Mouse (Mus musculus) cerebral cortex, adult 2 months (tissue): Measurements from ENCODE around the gene Pde9a.

Experiments used
- WGBS: fragments of 180-500 bp; shearing (Covaris S2); methylation state at CpG from one replicate; pipeline ENCODE4 v1.1.7; 2018; 5-methylcytosine and 5-hydroxymethylcytosine counted together

Gene Pde9a

DNA sequence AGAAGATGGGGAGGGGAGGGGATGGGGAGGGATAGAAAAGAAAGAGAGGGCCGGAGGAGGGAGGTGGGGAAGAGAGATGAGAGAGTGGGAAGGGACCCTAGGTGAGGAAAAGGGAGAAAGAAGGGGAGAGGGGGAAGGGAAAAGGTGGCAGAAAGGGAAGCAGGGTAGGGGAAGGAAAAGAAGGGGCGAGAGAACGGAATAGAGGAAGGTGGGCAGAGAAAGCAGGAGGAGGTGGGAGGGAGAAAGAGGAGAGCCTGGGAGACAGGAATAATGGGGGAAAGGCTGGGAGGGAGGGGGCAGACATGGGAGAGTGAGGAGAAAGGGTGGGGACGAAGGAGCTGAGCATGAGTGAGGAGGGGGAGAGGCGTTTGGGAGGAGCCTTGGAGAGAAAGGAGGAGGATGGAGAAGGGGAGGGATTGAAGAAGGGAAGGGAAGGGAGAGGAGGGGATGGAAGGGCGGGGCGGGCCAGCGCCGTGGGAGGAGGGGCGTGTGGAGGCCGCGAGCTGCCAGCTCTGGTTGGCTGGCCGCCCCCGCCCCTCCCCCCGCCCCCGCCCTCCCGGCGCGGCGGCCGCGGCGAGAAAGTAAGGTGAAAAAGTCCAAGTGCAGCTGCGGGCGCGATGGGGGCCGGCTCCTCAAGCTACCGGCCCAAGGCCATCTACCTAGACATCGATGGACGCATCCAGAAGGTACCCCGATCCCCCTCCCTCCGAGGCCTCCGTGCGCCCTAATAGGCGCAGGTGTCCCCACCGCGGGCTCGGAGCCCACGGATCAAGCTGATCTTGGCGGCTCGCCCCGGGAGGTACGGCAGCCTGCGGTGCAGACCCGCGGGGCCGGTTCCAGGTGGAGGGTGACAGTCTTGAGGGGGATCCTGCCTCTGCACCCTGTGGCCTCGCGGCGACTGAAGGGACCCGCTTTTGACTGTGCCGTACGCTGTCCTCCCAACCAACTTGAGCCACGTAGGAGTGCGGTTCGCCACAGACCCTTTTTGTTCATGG lies at the start of gene Pde9a:
TSS of gene Pde9a (plus strand) at position 540 of the 995 bp plus-strand sequence.
- 2% methylated on average over 45 of the region's 56 CpGs for WGBS

DNA sequence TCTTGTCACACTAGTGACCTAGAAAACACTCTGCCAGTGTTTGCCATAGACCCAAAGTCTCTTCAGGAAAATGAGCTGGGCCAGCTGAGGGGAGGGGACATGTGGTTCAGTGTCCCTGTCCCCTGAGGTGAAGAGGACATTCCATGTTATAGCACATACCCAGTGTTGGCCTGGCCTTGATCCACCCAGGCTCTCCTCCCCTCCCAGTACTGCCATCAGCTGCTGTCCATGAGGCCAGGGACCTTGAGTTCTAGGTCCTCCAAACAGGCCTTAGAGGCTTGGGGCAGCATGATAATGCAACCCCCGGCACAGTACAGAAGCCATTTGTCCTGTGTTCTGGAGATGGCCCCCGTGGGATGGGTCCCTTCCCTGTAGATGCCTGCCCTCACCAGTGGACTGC lies 46.2 kb upstream of the Pde9a start:
- 83% methylated on average over 2 of the region's 2 CpGs for WGBS

DNA sequence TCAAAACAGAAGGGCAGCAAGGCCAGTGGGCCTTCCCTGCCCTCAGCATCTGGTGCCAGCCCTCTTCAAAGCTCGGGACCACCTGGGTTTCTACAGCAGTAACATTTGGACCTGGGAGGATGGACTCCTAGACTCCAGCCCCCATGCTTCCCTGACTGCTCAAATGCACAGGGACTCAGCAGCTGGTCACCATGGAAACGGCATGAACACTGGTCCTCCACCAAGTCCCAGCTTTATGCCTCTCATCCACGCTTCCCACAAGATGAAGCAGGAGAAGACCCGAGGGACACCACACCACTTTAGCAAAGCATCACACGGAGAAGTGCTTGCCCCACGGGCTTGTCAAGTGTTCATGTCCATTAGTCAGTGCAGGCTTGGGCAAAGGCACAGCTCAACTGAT lies 43.8 kb upstream of the Pde9a start:
- WGBS, result 49% methylated on average over 6 of the region's 6 CpGs

DNA sequence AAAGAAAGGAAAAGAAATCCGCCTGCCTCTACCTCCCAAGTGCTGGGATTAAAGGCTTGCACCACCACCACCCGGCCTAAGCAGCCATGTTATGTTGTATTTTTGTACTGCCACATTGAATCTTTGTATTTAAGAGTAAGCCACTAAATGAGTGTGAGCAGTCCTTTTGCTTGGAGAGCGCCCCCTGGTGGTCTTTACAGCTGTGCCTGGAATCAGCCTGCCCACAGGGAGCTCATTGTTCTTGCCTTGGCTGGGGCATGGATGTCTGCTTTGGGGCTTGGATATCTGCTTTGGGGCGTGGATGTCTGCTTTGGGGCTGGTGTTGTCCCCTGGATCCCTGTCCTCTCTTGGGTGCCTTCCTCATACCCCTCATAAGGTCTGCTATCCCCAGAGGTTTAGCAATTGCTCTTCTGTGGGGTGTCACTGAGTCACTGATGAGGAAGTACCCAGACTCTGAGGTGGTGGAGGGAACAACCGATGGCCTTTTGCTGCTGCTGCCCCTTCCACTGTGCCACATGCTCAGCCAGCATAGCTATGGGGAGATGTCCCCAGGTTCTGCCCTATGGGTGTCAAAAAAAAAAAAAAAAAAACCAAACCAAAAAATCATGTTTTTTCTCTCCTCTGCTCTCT lies 41.7 kb upstream of the Pde9a start:
- 55% methylated on average over 5 of the region's 5 CpGs for WGBS

DNA sequence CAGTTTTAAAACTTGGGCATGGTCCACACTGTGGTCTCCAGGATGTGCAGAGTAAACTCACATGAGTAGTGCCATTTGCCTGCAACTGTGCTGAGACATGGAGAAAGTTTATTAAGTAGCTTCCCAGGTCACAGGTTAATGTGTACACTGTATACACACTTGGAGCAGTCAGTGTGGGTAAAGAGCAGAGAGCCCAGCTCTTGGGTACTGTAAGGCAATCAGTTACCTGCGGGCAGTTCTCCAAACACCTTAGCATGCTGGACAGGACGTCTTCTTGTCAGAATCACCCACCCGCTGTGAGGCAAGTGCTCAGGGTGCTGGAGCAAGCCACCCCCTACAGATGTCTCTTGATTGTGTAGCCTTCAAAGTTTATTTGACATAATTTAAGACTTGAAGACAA lies 41.2 kb upstream of the Pde9a start:
- WGBS, result 97% methylated on average over 3 of the region's 3 CpGs

DNA sequence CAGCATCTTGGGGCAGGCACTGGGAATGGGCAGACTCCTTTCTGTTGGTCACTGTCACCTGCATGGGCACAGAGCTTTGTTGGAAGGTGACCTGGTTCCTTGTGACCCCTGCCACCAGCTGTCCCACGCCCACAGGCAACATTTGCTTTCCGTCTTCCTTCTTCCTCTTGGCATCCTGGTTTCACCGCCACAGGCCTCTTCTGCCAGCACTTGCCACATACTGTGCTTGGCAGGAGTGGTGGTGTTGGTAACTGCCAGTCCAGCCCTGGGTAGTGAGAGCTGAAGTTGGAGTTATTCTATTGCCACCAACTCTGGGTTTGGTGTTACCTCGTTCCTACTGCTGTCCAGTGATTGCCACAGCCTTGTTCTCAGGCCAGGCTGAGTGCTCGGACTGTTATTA lies 37.9 kb upstream of the Pde9a start:
- WGBS, result 73% methylated on average over 5 of the region's 5 CpGs

DNA sequence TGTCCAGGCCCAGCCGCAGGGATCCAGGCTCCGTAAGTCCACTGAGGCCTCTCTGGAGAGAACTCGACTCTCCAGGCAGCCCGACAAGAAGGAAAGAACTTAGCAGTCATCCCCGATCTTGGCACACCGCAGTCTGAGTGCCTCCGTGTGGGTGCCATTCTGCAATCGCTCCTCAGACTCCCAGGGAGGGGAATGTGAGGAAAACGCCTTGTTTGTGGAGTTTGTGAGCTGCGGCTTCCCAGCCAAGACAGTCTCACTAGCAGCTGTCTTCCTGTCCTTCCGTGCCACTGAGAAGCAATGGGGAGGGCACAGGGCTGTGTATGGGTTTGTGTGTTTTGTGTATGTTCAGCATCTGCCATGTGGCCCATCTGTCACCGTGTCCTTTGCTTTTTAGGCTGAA lies 36.6 kb upstream of the Pde9a start:
- WGBS, result 40% methylated on average over 12 of the region's 12 CpGs

DNA sequence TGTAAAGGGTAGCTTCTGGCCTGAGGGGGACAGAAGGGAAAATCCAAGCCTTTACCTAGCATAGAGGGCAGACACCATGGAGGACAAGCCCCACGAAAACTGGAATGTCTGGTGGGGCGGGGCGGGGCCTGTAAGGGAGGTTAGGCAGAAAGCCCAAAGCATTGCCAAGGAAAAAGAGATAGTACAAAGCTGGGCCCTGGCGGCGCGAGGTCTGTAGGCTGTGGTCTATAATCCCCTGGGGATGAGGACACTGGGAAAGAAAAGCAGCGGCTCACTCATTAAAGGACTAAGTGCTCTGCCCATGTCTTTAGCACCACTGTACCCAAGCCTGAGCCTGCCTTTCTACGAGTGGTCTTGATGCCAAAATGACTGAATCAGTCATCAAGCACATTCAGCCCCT lies 34.0 kb upstream of the Pde9a start:
- 70% methylated on average over 8 of the region's 8 CpGs for WGBS

DNA sequence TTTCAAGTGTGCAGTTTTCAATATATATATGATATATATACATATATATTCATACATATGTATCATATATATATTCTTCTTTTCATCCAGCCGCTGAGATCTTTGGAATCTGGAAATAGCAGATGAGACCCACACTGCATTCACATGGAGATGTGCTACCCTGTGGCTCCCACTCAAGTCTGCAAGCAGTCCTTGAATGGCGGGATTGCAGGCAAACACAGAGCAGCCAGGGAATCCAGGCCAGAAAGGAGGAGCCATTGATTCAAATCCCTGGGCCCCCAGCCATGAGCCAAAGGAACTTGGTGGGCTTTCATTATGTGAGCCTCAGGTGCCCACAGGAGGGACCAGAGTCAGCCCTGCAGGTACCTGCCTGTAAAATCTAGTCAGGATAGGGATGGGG lies 32.8 kb upstream of the Pde9a start:
- WGBS, result 25% methylated on average over 2 of the region's 2 CpGs

DNA sequence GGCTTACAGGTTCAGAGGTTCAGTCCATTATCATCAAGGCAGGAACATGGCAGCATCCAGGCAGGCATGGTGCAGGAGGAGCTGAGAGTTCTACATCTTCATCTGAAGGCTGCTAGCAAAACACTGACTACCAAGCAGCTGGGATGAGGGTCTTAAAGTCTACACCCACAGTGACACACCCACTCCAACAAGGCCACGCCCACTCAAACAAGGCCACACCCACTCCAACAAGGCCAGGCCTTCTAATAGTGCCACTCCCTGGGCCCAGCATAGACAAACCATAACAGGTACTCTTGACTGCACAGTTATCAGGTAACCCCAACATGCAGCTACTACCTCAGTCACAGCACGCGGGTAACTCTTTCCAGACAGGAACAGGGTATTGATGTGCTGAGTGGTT lies 31.3 kb upstream of the Pde9a start:
- whole genome bisulfite sequencing, result 70% methylated on average over 3 of the region's 3 CpGs

DNA sequence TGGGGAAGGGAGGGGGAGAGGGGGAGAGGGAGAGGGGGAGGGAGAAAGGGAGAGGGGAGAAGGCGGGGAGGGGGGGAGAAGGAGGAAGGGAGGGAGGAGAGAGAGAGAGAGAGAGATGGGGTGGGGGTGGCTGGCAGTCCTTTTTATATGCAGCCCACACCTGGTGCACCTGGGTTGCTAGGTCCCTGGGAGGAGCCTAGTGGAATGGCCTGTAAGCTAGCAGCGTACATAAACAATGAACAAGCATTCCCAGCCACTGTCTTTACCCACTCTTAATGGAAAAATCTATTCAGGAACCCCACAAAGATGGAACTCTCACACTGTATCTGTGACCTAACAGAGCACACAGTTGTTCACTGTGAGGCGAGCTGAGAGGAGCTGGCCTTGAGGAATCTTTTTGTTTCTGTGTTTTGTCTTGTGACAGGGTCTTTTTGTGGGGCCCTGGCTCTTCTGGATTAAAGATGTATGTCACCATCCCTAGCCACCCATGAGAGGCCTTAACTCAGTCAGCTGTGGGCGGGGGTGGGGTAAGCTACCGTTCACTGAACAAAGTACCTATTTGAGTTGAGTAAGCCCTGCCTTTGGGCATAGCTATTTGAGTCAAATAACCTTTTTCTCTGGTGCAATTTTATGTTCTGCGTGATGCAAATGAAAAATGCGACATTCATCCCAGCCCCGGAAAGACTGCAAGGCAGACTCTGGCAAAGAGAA lies 30.1 kb upstream of the Pde9a start:
- WGBS, result 47% methylated on average over 8 of the region's 8 CpGs

DNA sequence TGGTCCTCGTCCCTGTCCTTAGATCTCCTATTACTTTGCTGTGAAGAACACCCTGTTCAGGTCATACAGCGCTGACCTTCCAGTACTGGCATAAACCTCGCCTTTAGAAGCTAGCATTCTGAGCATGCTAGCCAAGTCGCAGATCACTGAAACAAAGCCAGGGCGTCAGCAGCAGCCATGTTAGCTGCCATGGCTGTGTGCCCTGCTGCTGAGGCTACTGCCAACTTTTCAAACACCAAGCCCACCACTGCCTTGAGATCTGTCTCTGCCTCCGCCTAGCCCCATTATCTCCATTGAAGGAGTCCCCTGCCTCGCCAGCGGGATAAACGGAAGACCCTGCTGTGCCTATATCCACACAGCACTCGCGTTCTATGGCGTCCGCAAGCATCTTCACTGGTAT lies 25.4 kb upstream of the Pde9a start:
- WGBS, result 57% methylated on average over 13 of the region's 13 CpGs

DNA sequence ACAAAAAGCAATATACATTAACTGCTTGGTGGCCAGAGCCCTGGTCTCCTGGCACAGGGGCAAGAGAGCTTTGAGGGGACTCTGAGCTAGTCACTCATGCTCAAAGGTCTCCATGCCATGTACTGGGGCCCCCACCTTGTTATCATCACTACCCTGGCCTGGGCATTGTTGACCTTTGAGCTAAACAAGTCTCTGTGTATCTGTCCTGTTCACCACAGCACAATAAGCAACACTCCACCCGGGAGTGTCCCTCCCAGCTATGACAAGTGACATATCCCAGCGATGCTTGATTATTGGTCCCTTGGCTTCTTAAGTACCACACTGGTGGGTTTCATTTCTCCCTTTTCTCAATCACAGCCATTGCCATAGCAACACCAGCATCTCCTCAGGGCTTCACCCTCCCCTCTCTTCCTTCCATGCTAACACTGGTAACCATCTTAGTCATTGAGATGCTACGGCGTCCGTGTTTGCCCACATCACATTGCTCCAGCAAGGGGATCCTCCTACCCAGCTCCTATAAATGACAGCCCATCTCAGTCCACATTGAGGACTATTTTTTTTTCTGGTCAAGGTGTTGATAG lies 20.3 kb upstream of the Pde9a start:
- WGBS, result 68% methylated on average over 5 of the region's 5 CpGs

DNA sequence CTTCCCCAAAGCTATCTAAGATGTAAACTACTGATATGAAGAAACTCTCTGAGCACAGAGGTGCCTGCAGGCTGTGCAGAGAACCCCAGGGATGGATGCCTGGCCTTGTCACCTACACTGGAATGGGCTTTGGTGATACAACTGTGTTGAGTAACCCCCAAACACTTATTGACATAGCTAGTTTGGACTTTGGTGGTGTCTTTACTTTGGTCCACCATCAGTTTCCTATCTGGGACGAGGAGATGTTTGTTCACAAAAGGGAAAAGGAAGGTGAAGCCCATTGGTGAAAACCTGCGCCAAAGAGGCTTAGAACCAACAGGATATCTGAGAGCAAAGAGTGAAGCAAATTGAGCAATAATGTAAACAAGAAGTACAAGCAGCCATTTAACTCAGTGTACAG lies 15.8 kb upstream of the Pde9a start:
- 83% methylated on average over 2 of the region's 2 CpGs for WGBS

DNA sequence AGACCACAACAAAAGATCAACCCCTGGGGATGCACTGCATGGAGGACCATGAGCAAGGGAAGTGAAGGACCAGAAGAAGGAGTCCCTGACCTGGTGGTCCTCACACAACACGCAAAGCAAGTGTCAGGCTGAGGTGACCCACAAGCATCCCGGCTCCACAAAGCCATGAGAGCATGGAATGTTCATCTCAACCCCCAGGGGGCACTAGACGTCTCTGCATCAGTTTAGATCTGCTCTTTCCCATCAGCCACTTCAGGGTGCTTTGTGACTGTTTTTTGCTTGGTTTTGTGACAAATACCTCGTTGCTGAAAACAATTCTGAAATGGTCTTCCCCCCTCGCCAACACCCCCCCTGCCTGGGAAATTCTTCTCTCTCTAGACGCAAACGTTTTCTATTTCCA lies 8.0 kb upstream of the Pde9a start:
- 7% methylated on average over 7 of the region's 7 CpGs for WGBS

DNA sequence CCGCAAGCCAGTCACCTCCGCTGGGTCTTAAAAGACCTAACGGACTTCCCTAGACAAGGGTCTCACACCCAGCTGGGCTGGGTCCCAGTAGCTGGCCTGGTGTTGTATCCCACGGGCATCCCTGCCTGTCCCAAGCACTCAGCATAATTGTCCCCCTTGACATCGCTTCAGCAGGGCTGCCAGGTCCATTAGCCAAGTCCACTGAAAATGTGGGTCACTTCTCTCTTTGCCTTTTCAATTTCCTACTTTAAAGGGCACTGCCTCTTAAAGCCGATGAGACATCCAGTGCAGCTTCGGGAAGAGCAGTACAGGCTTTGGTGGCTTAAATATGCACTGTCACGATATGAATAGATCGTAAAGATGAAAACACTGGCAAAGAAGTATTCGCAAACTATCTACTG lies 7.6 kb upstream of the Pde9a start:
- 24% methylated on average over 10 of the region's 10 CpGs for WGBS

DNA sequence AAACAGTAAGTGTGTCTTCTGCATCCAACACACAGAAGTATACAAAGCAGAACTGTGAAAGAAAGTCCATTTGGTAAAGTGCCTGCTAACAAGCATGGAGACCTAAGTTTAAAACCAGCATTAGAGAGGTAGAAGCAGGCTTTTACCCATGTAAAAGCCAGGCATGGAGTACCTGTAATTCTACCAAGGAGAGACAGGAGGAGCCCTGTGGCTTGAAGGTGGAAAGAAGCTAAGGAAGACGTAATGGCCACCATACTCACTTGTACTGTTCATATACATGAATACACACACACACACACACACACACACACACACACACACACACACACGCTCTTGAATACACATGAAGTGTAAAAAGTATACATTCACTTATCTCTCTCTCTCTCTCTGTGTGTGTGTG lies 6.9 kb upstream of the Pde9a start:
- 69% methylated on average over 2 of the region's 2 CpGs for WGBS

DNA sequence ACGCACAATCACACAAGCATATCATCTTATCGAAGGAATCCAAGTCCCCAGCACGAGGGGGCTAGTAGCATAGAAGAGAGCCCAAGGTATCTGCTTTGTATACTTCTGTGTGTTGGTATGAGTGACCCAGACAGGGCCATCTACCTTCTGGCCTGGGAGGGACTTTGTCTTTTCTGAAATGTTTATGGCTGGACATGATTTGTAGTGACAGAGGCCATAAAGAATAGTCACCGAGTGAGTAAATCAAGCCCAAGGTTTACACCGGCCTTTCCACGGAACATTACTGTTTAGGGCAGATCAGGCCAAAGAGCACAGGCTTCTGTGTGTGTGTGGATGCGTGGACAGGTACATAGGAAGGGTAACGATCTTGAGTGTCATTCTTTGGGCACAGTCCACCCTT lies 6.1 kb upstream of the Pde9a start:
- WGBS, result 96% methylated on average over 8 of the region's 8 CpGs

DNA sequence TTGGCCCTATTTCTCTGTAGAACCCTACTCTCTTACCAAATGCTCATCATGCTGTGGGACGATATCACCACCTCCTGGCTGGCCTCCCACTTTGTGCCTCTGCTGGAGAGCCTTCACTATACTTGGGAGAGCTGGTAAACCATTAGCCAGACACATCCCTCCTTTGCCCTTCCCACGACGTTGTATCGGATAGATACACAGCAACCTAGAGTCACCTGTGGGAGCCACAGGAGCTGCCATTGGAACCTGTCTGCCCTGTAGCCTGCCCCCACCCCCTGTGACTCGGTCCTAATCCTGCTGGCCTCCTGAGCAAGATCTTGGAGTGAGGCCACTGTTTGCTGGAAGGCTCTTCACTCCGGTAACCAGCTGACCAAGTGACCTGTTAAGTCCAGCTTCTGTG lies 2.7 kb upstream of the Pde9a start:
- 75% methylated on average over 6 of the region's 6 CpGs for WGBS

DNA sequence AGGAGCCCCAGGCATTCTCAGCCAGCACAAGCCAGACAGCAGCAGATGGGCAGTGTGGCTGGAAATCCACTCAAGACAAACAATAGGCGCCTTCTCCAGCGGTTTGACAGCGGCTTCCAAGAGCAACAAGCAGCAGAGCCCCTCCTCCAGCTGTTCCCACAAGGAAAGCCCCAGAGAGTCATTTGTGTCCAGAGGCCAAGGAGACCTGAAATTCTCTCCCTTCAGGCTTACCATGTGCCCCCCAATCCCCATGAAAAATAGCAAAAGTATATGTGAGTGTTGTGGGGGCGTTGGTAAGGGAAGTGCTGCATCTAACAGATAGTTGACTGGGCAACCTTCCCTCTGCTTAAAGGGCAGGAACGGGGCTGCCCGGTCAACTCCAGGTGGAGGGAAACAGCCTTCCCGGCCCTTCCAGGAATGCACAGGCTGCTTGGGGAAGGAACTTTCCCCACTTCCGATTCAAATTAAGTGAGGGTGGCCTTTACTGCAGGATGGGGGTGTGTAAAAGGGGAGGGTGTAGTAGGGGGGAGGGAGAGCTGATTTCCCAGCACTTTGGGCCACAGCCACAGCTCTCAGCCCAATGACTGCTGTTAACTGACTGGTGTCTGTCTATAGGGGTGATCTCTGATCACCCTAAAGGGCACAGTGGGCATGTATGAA lies 912 bp upstream of the Pde9a start:
- WGBS, result 35% methylated on average over 8 of the region's 8 CpGs

DNA sequence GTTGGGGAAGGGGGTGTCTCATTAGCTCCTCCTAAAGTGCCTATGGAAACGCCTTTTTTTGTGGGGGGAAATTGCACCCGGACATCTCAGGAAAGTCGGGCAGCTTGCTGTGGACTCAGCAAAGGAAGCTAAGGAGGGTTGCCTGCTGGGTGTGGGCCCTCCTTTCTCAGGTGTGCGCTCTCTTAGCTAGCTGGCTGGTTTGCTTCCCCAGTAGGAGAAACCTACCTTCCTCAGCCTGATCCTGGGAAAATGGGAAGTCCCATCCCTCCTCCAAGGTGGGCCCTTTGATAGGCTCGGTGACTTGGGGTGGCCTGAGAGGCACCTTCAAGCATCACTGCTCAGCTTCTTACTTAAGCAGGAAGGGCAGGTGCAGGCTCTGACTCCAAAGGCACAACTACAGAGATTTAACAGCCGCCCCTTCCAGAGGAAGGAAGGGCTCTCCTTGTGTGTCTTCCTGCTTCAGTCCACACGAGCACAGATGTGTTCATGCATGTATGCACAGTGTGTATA lies 811 bp downstream of the Pde9a start:
- WGBS, result 27% methylated on average over 7 of the region's 7 CpGs
